Mouse (Mus musculus) G1E (cell line): Measurements from ENCODE around the gene Siglece.

Source experiments
- CTCF ChIP-seq: IDR thresholded peaks from 2 replicates; pipeline ENCODE4 v1.5.1; 2012; ENCODE audit warnings: low read depth, low read length, inconsistent platforms, mixed read lengths
- GATA1 ChIP-seq: IDR thresholded peaks from 2 replicates; pipeline ENCODE4 v1.6.1; 2012; ENCODE audit warnings: borderline replicate concordance, low read length, inconsistent platforms, mixed read lengths

DNA sequence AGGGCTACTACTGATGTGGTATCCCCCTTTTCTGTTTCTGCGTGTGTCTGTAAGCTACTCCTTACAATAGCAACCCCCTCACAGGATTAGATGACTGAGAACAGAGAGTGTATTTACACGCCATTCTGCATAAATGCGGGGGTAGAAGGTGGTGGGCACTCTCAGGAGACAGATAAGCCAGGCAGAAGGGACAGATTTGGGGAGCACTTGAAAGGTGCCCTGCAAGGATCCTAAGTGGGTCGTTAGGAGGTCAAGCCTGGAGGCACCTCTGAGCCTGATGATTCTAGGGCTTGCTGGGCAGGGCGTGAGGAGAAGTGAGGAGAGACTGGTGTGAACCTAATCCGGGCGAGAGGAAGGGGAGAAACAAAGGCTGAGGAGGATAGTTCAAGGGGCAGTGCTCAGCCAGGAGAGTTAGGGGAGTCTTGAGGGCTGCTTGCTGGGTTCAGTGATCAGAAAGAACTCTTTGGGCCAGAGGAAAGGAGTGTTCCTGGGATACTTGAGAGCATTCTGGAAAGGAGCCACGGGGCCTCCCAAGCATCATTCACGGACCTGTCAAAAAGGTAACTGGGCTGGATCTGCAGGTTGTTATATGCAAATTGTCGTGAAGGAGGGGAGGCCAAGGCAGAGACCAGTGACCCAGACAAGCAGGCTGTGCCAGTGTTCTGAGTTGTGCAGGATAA, 12.8 kb upstream of the Siglece start:
- no peak for TF ChIP-seq CTCF
- no peak for TF ChIP-seq GATA1
